Mouse (Mus musculus): ENCODE measurements around the gene Cdan1. TPM values are rescaled to one million over a fixed set of nuclear protein-coding genes. Genes with fewer than 3 reads are reported as not detected.
"Not testable (repeated sequence)": the region's sequence is repeated elsewhere in the genome, so short reads cannot be mapped to it uniquely, and the experiment has no call there.

Gene Cdan1
- polyA plus RNA-seq, 1 experiment from 2014 or later: 7.8 TPM

- ATAC-seq (replicated peaks; ENCODE audit: low FRiP score): no peak
- H3K9ac ChIP-seq (ENCODE audit: low read length): no peak overlapping the region
- H3K27ac ChIP-seq (ENCODE audit: low read depth, low read length): no peak overlapping the region
- no peaks in the 10 kb centered on the region; the same call in 1 of the 2 replicates for H3K36me3 ChIP-seq (ENCODE audit: control insufficient read depth, insufficient read depth, low read length)
- no peaks in the 10 kb centered on the region for H3K27me3 ChIP-seq (ENCODE audit: control insufficient read depth, insufficient read depth, low read length)
- H3K4me2 ChIP-seq (ENCODE audit: low read depth, low read length, severe bottlenecking): no peak overlapping the region
- no peaks in the 10 kb centered on the region for H3K4me1 ChIP-seq (replicated peaks; ENCODE audit: control insufficient read depth, insufficient read depth, low read length)
- no peaks in the 10 kb centered on the region for H3K9me3 ChIP-seq (ENCODE audit: control insufficient read depth, low read length)
- WGBS: 89% methylated on average over 3 of the region's 3 CpGs
- no peak for DNase-seq (ENCODE audit: low spot score)
- no peak overlapping the region for H3K4me3 ChIP-seq (ENCODE audit: low read depth, low read length)
These were observed 139.0 kb downstream of the Cdan1 start for GRCm38 (mm10) chr2:120710948-120711347.

- no peaks in the 10 kb centered on the region; the same call in 1 of the 2 replicates for H3K36me3 ChIP-seq (ENCODE audit: control insufficient read depth, insufficient read depth, low read length)
- no peaks in the 10 kb centered on the region for H3K9me3 ChIP-seq (ENCODE audit: control insufficient read depth, low read length)
- H3K4me2 ChIP-seq (ENCODE audit: low read depth, low read length, severe bottlenecking): no peak overlapping the region
- DNase-seq (ENCODE audit: low spot score) (no peak), ATAC-seq (replicated peaks; ENCODE audit: low FRiP score) (no peak)
- H3K4me1 ChIP-seq (replicated peaks; ENCODE audit: control insufficient read depth, insufficient read depth, low read length): no peaks in the 10 kb centered on the region
- no peak overlapping the region for H3K4me3 ChIP-seq (ENCODE audit: low read depth, low read length)
- H3K9ac ChIP-seq (ENCODE audit: low read length): no peak overlapping the region
- H3K27me3 ChIP-seq (ENCODE audit: control insufficient read depth, insufficient read depth, low read length): no peaks in the 10 kb centered on the region
- 94% methylated on average over 3 of the region's 3 CpGs for WGBS
- H3K27ac ChIP-seq (ENCODE audit: low read depth, low read length): no peak overlapping the region
These were observed 139.8 kb downstream of the Cdan1 start for GRCm38 (mm10) chr2:120710154-120710553.

GRCm38 (mm10) chr2:120707041-120707440 lies 142.9 kb downstream of the Cdan1 start:
- Histone ChIP-seq H3K4me3 (ENCODE audit: low read depth, low read length) (no peak overlapping the region), H3K9ac (ENCODE audit: low read length) (no peak overlapping the region), H3K36me3 (ENCODE audit: control insufficient read depth, insufficient read depth, low read length) (no peaks in the 10 kb centered on the region), H3K4me2 (ENCODE audit: low read depth, low read length, severe bottlenecking) (no peak overlapping the region), H3K27ac (ENCODE audit: low read depth, low read length) (no peak overlapping the region), H3K4me1 (replicated peaks; ENCODE audit: control insufficient read depth, insufficient read depth, low read length) (no peaks in the 10 kb centered on the region), H3K9me3 (ENCODE audit: control insufficient read depth, low read length) (no peaks in the 10 kb centered on the region), H3K27me3 (ENCODE audit: control insufficient read depth, insufficient read depth, low read length) (no peaks in the 10 kb centered on the region)
- ATAC-seq (replicated peaks; ENCODE audit: low FRiP score) (no peak), DNase-seq (ENCODE audit: low spot score) (no peak)

GRCm38 (mm10) chr2:120702675-120703074 lies 147.3 kb downstream of the Cdan1 start:
- DNase-seq (ENCODE audit: low spot score) (no peak), ATAC-seq (replicated peaks; ENCODE audit: low FRiP score) (no peak)
- Histone ChIP-seq H3K9me3 (ENCODE audit: control insufficient read depth, low read length) (no peaks in the 10 kb centered on the region), H3K27me3 (ENCODE audit: control insufficient read depth, insufficient read depth, low read length) (no peaks in the 10 kb centered on the region), H3K4me3 (ENCODE audit: low read depth, low read length) (no peak overlapping the region), H3K9ac (ENCODE audit: low read length) (no peak overlapping the region), H3K27ac (ENCODE audit: low read depth, low read length) (no peak overlapping the region), H3K4me2 (ENCODE audit: low read depth, low read length, severe bottlenecking) (no peak overlapping the region), H3K4me1 (replicated peaks; ENCODE audit: control insufficient read depth, insufficient read depth, low read length) (no peaks in the 10 kb centered on the region), H3K36me3 (ENCODE audit: control insufficient read depth, insufficient read depth, low read length) (no peaks in the 10 kb centered on the region)
- 73% methylated on average over 5 of the region's 5 CpGs for WGBS

- 83% methylated on average over 3 of the region's 3 CpGs for WGBS
- no peak overlapping the region for H3K27ac ChIP-seq (ENCODE audit: low read depth, low read length)
- H3K9me3 ChIP-seq (ENCODE audit: control insufficient read depth, low read length): no peaks in the 10 kb centered on the region
- DNase-seq (ENCODE audit: low spot score): no peak
- H3K36me3 ChIP-seq (ENCODE audit: control insufficient read depth, insufficient read depth, low read length): no peaks in the 10 kb centered on the region; the same call in 1 of the 2 replicates
- no peak overlapping the region for H3K9ac ChIP-seq (ENCODE audit: low read length)
- H3K4me2 ChIP-seq (ENCODE audit: low read depth, low read length, severe bottlenecking): no peak overlapping the region
- H3K4me1 ChIP-seq (replicated peaks; ENCODE audit: control insufficient read depth, insufficient read depth, low read length): no peaks in the 10 kb centered on the region
- no peak overlapping the region for H3K4me3 ChIP-seq (ENCODE audit: low read depth, low read length)
- ATAC-seq (replicated peaks; ENCODE audit: low FRiP score): no peak
- H3K27me3 ChIP-seq (ENCODE audit: control insufficient read depth, insufficient read depth, low read length): no peaks in the 10 kb centered on the region
These were observed 149.5 kb downstream of the Cdan1 start for GRCm38 (mm10) chr2:120700379-120700885.

GRCm38 (mm10) chr2:120697767-120698166 lies 152.2 kb downstream of the Cdan1 start:
- Histone ChIP-seq H3K9ac (ENCODE audit: low read length) (no peak overlapping the region), H3K4me3 (ENCODE audit: low read depth, low read length) (no peak overlapping the region), H3K27ac (ENCODE audit: low read depth, low read length) (no peak overlapping the region), H3K27me3 (ENCODE audit: control insufficient read depth, insufficient read depth, low read length) (no peaks in the 10 kb centered on the region), H3K36me3 (ENCODE audit: control insufficient read depth, insufficient read depth, low read length) (no peaks in the 10 kb centered on the region; the same call in 1 of the 2 replicates), H3K4me1 (replicated peaks; ENCODE audit: control insufficient read depth, insufficient read depth, low read length) (no peaks in the 10 kb centered on the region), H3K4me2 (ENCODE audit: low read depth, low read length, severe bottlenecking) (no peak overlapping the region), H3K9me3 (ENCODE audit: control insufficient read depth, low read length) (no peaks in the 10 kb centered on the region)
- 90% methylated on average over 5 of the region's 5 CpGs for WGBS
- ATAC-seq (replicated peaks; ENCODE audit: low FRiP score) (no peak), DNase-seq (ENCODE audit: low spot score) (no peak)

- H3K9me3 ChIP-seq (ENCODE audit: control insufficient read depth, low read length); H3K4me1 ChIP-seq (replicated peaks; ENCODE audit: control insufficient read depth, insufficient read depth, low read length); H3K27me3 ChIP-seq (ENCODE audit: control insufficient read depth, insufficient read depth, low read length); H3K27ac ChIP-seq (ENCODE audit: low read depth, low read length); DNase-seq (ENCODE audit: low spot score); H3K4me2 ChIP-seq (ENCODE audit: low read depth, low read length, severe bottlenecking); ATAC-seq (replicated peaks; ENCODE audit: low FRiP score); H3K9ac ChIP-seq (ENCODE audit: low read length); H3K4me3 ChIP-seq (ENCODE audit: low read depth, low read length); H3K36me3 ChIP-seq (ENCODE audit: control insufficient read depth, insufficient read depth, low read length): not testable (repeated sequence)
- WGBS: 94% methylated on average over 7 of the region's 7 CpGs
These were observed 168.8 kb downstream of the Cdan1 start for GRCm38 (mm10) chr2:120681151-120681550.

- Histone ChIP-seq H3K9ac (ENCODE audit: low read length) (no peak overlapping the region), H3K4me1 (replicated peaks; ENCODE audit: control insufficient read depth, insufficient read depth, low read length) (no peaks in the 10 kb centered on the region), H3K4me3 (ENCODE audit: low read depth, low read length) (no peak overlapping the region), H3K27ac (ENCODE audit: low read depth, low read length) (no peak overlapping the region), H3K9me3 (ENCODE audit: control insufficient read depth, low read length) (no peaks in the 10 kb centered on the region), H3K27me3 (ENCODE audit: control insufficient read depth, insufficient read depth, low read length) (no peaks in the 10 kb centered on the region), H3K4me2 (ENCODE audit: low read depth, low read length, severe bottlenecking) (no peak overlapping the region), H3K36me3 (ENCODE audit: control insufficient read depth, insufficient read depth, low read length) (no peaks in the 10 kb centered on the region)
- 88% methylated on average over 2 of the region's 2 CpGs for WGBS
- ATAC-seq (replicated peaks; ENCODE audit: low FRiP score) (no peak), DNase-seq (ENCODE audit: low spot score) (no peak)
These were observed 179.7 kb downstream of the Cdan1 start for GRCm38 (mm10) chr2:120670253-120670652.

GRCm38 (mm10) chr2:120667446-120667845 lies 182.5 kb downstream of the Cdan1 start:
- Histone ChIP-seq H3K27ac (ENCODE audit: low read depth, low read length) (no peak overlapping the region), H3K9ac (ENCODE audit: low read length) (no peak overlapping the region), H3K4me3 (ENCODE audit: low read depth, low read length) (no peak overlapping the region), H3K36me3 (ENCODE audit: control insufficient read depth, insufficient read depth, low read length) (no peaks in the 10 kb centered on the region), H3K4me1 (replicated peaks; ENCODE audit: control insufficient read depth, insufficient read depth, low read length) (no peaks in the 10 kb centered on the region), H3K27me3 (ENCODE audit: control insufficient read depth, insufficient read depth, low read length) (no peaks in the 10 kb centered on the region), H3K4me2 (ENCODE audit: low read depth, low read length, severe bottlenecking) (no peak overlapping the region), H3K9me3 (ENCODE audit: control insufficient read depth, low read length) (no peaks in the 10 kb centered on the region)
- DNase-seq (ENCODE audit: low spot score) (no peak), ATAC-seq (replicated peaks; ENCODE audit: low FRiP score) (no peak)
- 92% methylated on average over 2 of the region's 2 CpGs for WGBS
